Mouse (Mus musculus): Measurements from ENCODE around the gene Gm10964. TPM values are rescaled to one million over a fixed set of nuclear protein-coding genes. Genes with fewer than 3 reads are reported as not detected.

Gene Gm10964
- polyA plus RNA-seq, 1 experiment from 2014 or later, result not detected

GRCm38 (mm10) chr3:103716774-103717760 lies 22.1 kb upstream of the Gm10964 start:
- 51% methylated on average over 15 of the region's 15 CpGs for WGBS (ENCODE audit: insufficient replicate concordance)
- H3K27ac ChIP-seq, result no peak overlapping the region
- ATAC-seq (ENCODE audit: low read depth), result no peak

GRCm38 (mm10) chr3:103718728-103719127 lies 20.4 kb upstream of the Gm10964 start:
- no peak for ATAC-seq (ENCODE audit: low read depth)
- WGBS (ENCODE audit: insufficient replicate concordance), result 65% methylated on average over 4 of the region's 4 CpGs

More at GRCm38 (mm10) chr3:103716774-103717760, 22.1 kb upstream of the Gm10964 start:
- H3K9ac ChIP-seq, result no peak overlapping the region
- H3K4me2 ChIP-seq, result no peak overlapping the region
- H3K36me3 ChIP-seq, result no peaks in the 10 kb centered on the region
- no peaks in the 10 kb centered on the region for H3K4me1 ChIP-seq (replicated peaks)
- H3K4me3 ChIP-seq (replicated peaks), result no peak overlapping the region
- H3K9me3 ChIP-seq (replicated peaks), result no peaks in the 10 kb centered on the region
- H3K27me3 ChIP-seq, result no peaks in the 10 kb centered on the region
- no peak for DNase-seq

DNA sequence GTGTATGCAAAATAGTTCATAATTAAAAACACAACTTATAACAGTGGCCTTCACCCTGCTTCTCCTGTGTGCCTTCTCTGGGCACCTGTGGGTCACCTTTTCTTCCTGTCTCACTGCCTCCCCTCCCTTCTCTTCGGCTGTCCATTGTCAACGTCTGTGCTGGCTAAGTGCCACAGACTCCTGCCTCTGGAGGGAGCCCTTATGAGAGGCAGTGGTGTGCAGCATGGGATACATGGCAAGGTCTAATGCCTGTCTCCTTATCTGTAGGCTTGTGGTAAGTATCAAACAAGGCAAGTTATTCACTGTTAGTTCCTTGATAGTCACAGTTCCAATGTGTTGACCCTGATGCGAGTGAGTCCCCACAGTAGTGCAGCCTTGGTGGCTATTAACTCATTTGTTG lies 15.0 kb upstream of the Gm10964 start:
- 16% methylated on average over 3 of the region's 3 CpGs for WGBS (ENCODE audit: insufficient replicate concordance)
- Histone ChIP-seq H3K9ac (no peak overlapping the region), H3K9me3 (replicated peaks) (no peaks in the 10 kb centered on the region), H3K4me3 (replicated peaks) (no peak overlapping the region), H3K4me2 (no peak overlapping the region), H3K27me3 (no peaks in the 10 kb centered on the region), H3K36me3 (no peaks in the 10 kb centered on the region), H3K27ac (no peak overlapping the region), H3K4me1 (replicated peaks) (peaks cover 10% of the 10 kb centered on the region; the same call in 1 of the 2 replicates)
- DNase-seq, result no peak
- ATAC-seq (ENCODE audit: low read depth), result peak; percentile 86

More at GRCm38 (mm10) chr3:103718728-103719127, 20.4 kb upstream of the Gm10964 start:
- no peak overlapping the region for H3K27ac ChIP-seq
- no peak overlapping the region for H3K4me2 ChIP-seq
- no peak for DNase-seq
- no peaks in the 10 kb centered on the region; the same call in 1 of the 2 replicates for H3K4me1 ChIP-seq (replicated peaks)
- no peak overlapping the region for H3K4me3 ChIP-seq (replicated peaks)
- no peaks in the 10 kb centered on the region for H3K9me3 ChIP-seq (replicated peaks)
- H3K36me3 ChIP-seq, result no peaks in the 10 kb centered on the region
- H3K27me3 ChIP-seq, result no peaks in the 10 kb centered on the region
- H3K9ac ChIP-seq, result no peak overlapping the region

DNA sequence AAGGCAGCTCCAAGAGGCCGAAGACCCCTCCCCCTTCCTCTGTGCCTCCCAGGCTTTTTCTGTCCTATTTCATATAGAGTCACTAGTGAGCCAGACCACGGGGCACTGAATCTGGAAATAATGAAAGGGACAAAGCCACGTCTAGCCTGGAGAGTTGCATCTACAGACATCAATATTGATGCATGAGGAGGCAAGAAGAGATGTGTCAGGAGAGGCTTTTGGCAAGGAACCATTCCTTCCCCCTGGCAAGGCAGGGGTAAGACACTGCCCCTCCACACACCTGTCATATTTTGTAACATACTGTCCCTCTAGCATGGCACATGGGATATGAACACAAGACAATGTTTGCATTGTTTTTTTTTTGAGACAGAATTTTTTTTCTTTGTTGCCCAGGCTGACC lies 12.5 kb upstream of the Gm10964 start:
- Histone ChIP-seq H3K4me2 (no peak overlapping the region), H3K9me3 (replicated peaks) (no peaks in the 10 kb centered on the region), H3K4me1 (replicated peaks) (peaks cover 10% of the 10 kb centered on the region; the same call in 1 of the 2 replicates), H3K9ac (no peak overlapping the region), H3K27me3 (no peaks in the 10 kb centered on the region), H3K4me3 (replicated peaks) (no peak overlapping the region), H3K36me3 (no peaks in the 10 kb centered on the region), H3K27ac (no peak overlapping the region)
- ATAC-seq (ENCODE audit: low read depth), result no peak
- 48% methylated on average over 3 of the region's 3 CpGs for WGBS (ENCODE audit: insufficient replicate concordance)
- no peak for DNase-seq

DNA sequence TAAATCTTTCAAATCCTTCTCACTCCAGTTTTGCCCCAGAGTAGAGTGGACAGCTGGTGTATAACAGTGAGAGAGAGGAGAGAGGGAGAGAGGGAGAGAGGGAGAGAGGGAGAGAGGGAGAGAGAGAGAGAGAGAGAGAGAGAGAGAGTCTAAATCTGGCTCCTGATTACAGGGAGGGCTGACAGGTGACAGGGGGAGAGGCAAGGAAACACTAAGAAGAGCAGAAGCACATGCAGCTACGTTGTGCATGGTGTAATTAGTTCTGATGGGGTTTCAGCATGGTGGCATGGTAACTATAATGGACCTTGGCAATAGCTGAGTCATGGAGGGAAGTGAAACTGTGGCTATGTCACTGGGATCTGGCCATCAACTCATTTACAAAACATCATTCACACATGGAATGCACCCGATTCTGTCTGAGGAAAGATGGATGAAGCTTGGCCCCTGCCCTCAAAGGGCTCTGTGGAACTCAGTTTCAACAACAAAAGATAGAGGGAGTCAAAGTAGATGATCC lies 11.3 kb upstream of the Gm10964 start:
- 34% methylated on average over 2 of the region's 2 CpGs for WGBS (ENCODE audit: insufficient replicate concordance)
- Histone ChIP-seq H3K4me1 (replicated peaks) (peaks cover 10% of the 10 kb centered on the region; the same call in 1 of the 2 replicates), H3K36me3 (no peaks in the 10 kb centered on the region), H3K4me2 (no peak overlapping the region), H3K27ac (no peak overlapping the region), H3K27me3 (no peaks in the 10 kb centered on the region), H3K4me3 (replicated peaks) (no peak overlapping the region), H3K9me3 (replicated peaks) (no peaks in the 10 kb centered on the region), H3K9ac (no peak overlapping the region)
- ATAC-seq (ENCODE audit: low read depth), result no peak
- DNase-seq, result no peak

DNA sequence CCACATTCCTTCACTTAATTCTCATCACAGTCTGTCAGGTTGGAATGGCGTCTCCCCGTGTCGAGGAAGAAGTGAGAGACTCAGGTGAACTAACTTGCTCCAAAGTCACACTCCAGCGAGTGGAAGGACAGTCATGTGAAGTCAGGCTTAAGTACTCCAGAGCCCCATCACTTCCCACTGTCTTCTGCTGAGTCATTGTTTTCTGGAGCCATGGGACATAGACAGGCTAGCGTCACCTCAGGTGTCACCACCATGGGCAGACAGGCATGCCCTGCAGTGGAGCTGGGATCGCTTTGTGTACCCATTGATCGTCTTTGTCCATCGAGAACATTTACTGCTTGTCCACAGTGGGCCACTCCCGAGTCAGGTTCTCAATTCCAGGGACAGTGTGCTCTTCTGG lies 9.3 kb upstream of the Gm10964 start:
- H3K4me1 ChIP-seq (replicated peaks), result peaks cover 10% of the 10 kb centered on the region
- H3K27ac ChIP-seq, result no peak overlapping the region
- H3K9ac ChIP-seq, result no peak overlapping the region
- ATAC-seq (ENCODE audit: low read depth), result 0 out of 2 replicates have a peak, but pooled peaks have one; percentile 49
- H3K27me3 ChIP-seq, result no peaks in the 10 kb centered on the region
- H3K4me2 ChIP-seq, result no peak overlapping the region
- no peak for DNase-seq
- no peak overlapping the region for H3K4me3 ChIP-seq (replicated peaks)
- no peaks in the 10 kb centered on the region for H3K9me3 ChIP-seq (replicated peaks)
- no peaks in the 10 kb centered on the region for H3K36me3 ChIP-seq
- WGBS (ENCODE audit: insufficient replicate concordance), result 71% methylated on average over 9 of the region's 9 CpGs

- no peak for DNase-seq
- H3K4me1 ChIP-seq (replicated peaks), result peaks cover 17% of the 10 kb centered on the region
- WGBS (ENCODE audit: insufficient replicate concordance), result 68% methylated on average over 3 of the region's 3 CpGs
- H3K4me3 ChIP-seq (replicated peaks), result no peak overlapping the region
- H3K9me3 ChIP-seq (replicated peaks), result no peaks in the 10 kb centered on the region
- no peak for ATAC-seq (ENCODE audit: low read depth)
- H3K27ac ChIP-seq, result no peak overlapping the region
- H3K4me2 ChIP-seq, result no peak overlapping the region
- peaks cover 14% of the 10 kb centered on the region for H3K36me3 ChIP-seq
- no peak overlapping the region for H3K9ac ChIP-seq
- H3K27me3 ChIP-seq, result no peaks in the 10 kb centered on the region
These were observed 7.0 kb upstream of the Gm10964 start for GRCm38 (mm10) chr3:103732116-103732515.

DNA sequence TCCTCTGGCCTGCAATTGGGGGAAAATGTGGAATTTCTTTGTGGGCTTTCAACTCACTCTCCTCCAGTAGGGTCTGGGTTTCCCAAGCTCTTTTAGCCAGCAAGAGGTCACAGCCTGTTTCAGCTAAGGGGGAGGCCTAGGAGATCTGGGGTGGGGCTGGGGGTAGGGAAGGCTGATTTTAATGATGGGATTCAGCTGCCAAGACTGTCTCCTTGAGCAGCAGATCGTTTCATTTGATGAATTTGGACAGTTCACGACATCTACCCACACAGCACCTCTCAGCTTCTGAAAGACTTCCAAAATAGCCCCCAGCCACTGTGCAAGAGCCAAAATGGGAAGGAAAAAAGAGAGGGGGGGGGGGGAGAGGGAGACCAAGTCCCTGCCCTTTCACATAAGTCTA lies 6.0 kb upstream of the Gm10964 start:
- H3K4me2 ChIP-seq, result no peak overlapping the region
- no peak overlapping the region for H3K4me3 ChIP-seq (replicated peaks)
- DNase-seq (no peak), ATAC-seq (ENCODE audit: low read depth) (no peak)
- no peaks in the 10 kb centered on the region for H3K27me3 ChIP-seq
- H3K9ac ChIP-seq, result no peak overlapping the region
- H3K9me3 ChIP-seq (replicated peaks), result no peaks in the 10 kb centered on the region
- H3K27ac ChIP-seq, result no peak overlapping the region
- H3K36me3 ChIP-seq, result peaks cover 14% of the 10 kb centered on the region
- WGBS (ENCODE audit: insufficient replicate concordance), result 56% methylated on average over 2 of the region's 2 CpGs
- peaks cover 27% of the 10 kb centered on the region for H3K4me1 ChIP-seq (replicated peaks)

- peaks cover 34% of the 10 kb centered on the region for H3K4me1 ChIP-seq (replicated peaks)
- no peak overlapping the region for H3K27ac ChIP-seq
- H3K9ac ChIP-seq, result no peak overlapping the region
- 69% methylated on average over 19 of the region's 19 CpGs for WGBS (ENCODE audit: insufficient replicate concordance)
- H3K4me2 ChIP-seq, result no peak overlapping the region
- H3K4me3 ChIP-seq (replicated peaks), result no peak overlapping the region
- DNase-seq (no peak), ATAC-seq (ENCODE audit: low read depth) (no peak)
- H3K27me3 ChIP-seq, result no peaks in the 10 kb centered on the region
- H3K9me3 ChIP-seq (replicated peaks), result no peaks in the 10 kb centered on the region
- peaks cover 14% of the 10 kb centered on the region for H3K36me3 ChIP-seq
These were observed 5.1 kb upstream of the Gm10964 start for GRCm38 (mm10) chr3:103733799-103734695.

DNA sequence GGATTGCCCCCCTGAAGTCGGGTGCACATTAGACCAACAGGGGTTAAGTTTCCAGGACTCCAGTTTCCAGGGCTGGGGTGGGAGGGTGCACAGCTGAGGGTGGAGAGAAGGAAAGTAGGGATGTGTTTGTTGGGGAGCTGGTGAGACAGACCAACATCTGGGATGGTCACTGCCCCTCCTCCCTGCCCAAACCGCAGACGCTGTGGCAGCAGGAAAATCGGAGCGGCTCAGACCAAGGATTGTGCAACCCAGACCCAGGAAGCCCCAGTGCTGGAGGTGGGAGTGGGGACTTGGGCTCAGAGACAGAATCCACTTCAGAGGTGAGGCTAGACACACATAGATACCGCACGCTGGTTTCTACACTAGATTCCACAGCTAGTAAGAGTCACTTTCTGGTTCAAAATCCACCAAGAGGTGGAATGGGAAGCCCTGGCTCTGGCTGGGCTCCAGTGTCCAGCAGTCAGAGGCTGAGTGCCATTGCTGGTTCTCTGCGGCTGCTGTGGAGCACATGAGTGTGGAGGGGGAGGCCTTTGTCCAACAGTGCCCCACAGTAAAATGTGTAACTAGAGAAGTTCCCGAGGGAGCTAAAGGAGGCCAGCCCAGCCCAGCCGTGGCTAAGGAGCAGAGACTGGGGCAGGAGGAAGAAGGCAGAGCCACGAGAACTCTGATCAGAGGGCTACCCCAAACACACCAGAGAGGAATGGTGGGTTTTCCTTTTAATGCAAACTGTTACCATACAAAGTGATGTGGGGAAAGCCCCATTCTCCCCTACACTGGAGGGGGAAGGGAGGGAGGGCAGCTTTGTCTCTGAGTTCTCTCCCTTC lies 4.3 kb upstream of the Gm10964 start:
- Histone ChIP-seq H3K9ac (no peak overlapping the region), H3K36me3 (peaks cover 14% of the 10 kb centered on the region), H3K4me1 (replicated peaks) (peaks cover 37% of the 10 kb centered on the region), H3K27me3 (no peaks in the 10 kb centered on the region), H3K4me2 (peak overlapping the region; percentile 12; the same call in 1 of the 2 replicates), H3K9me3 (replicated peaks) (no peaks in the 10 kb centered on the region), H3K4me3 (replicated peaks) (no peak overlapping the region), H3K27ac (no peak overlapping the region)
- ATAC-seq (ENCODE audit: low read depth) (no peak), DNase-seq (no peak)
- WGBS (ENCODE audit: insufficient replicate concordance), result 35% methylated on average over 11 of the region's 11 CpGs

Data from liver, embryonic 13.5 days (tissue).